Mouse (Mus musculus) MEL (cell line): ENCODE results near the gene Vmn1r103.
"Not testable (repeated sequence)": the region's sequence is repeated elsewhere in the genome, so short reads cannot be mapped to it uniquely, and the experiment has no call there.

Experiments
- CHD2 ChIP-seq: IDR thresholded peaks from 2 replicates; pipeline ENCODE4 v1.6.1; 2011; ENCODE audit warnings: low read length, improper control_type of control experiment
- CTCF ChIP-seq, 3 experiments: IDR thresholded peaks in 2 of 3; conservative IDR thresholded peaks in 1 of 3; 2 replicates each; pipeline ENCODE4 v1.5.1; 2011 to 2012; ENCODE audit warnings: low read length in 3 of 3, low read depth in 2 of 3, mild to moderate bottlenecking in 2 of 3, improper control_type of control experiment in 1 of 3, inconsistent platforms in 1 of 3, mixed read lengths in 1 of 3, moderate library complexity in 1 of 3; ENCODE audit not compliant: control insufficient read depth in 1 of 3, insufficient read depth in 1 of 3, poor library complexity in 1 of 3, severe bottlenecking in 1 of 3
- EP300 ChIP-seq, 2 experiments: IDR thresholded peaks; 2 replicates each; pipeline ENCODE4 v1.6.1; 2011; ENCODE audit warnings: improper control_type of control experiment in 2 of 2, low read length in 2 of 2, low read depth in 1 of 2, mild to moderate bottlenecking in 1 of 2
- GATA1 ChIP-seq: IDR thresholded peaks from 2 replicates; pipeline ENCODE4 v1.6.1; 2011; ENCODE audit warnings: low read depth, low read length, improper control_type of control experiment
- POLR2A ChIP-seq, 2 experiments: IDR thresholded peaks; 2 replicates each; pipeline ENCODE4 v1.6.1; 2011 to 2012; ENCODE audit warnings: low read length in 2 of 2, mild to moderate bottlenecking in 2 of 2, control low read depth in 1 of 2, improper control_type of control experiment in 1 of 2, low read depth in 1 of 2, moderate library complexity in 1 of 2; ENCODE audit not compliant: control insufficient read depth in 1 of 2, insufficient read depth in 1 of 2, poor library complexity in 1 of 2
- POLR2AphosphoS2 ChIP-seq: IDR thresholded peaks from 2 replicates; pipeline ENCODE4 v1.6.1; 2011; ENCODE audit warnings: low read length, improper control_type of control experiment
- TCF12 ChIP-seq: IDR thresholded peaks from 2 replicates; pipeline ENCODE4 v1.6.1; 2014; ENCODE audit warnings: low read depth, mild to moderate bottlenecking, inconsistent platforms, low read length, improper control_type of control experiment, moderate library complexity
- UBTF ChIP-seq: IDR thresholded peaks from 2 replicates; pipeline ENCODE4 v1.6.1; 2012; ENCODE audit warnings: low read depth, mild to moderate bottlenecking, inconsistent platforms, low read length, improper control_type of control experiment, moderate library complexity, borderline replicate concordance; ENCODE audit not compliant: insufficient read depth
- ZC3H11A ChIP-seq: IDR thresholded peaks from 2 replicates; pipeline ENCODE4 v1.6.1; 2012; ENCODE audit warnings: low read depth, mild to moderate bottlenecking, inconsistent platforms, low read length, improper control_type of control experiment
- ZMIZ1 ChIP-seq: IDR thresholded peaks from 2 replicates; pipeline ENCODE4 v1.6.1; 2012; ENCODE audit warnings: low read depth, mild to moderate bottlenecking, inconsistent platforms, low read length, improper control_type of control experiment, moderate library complexity

DNA sequence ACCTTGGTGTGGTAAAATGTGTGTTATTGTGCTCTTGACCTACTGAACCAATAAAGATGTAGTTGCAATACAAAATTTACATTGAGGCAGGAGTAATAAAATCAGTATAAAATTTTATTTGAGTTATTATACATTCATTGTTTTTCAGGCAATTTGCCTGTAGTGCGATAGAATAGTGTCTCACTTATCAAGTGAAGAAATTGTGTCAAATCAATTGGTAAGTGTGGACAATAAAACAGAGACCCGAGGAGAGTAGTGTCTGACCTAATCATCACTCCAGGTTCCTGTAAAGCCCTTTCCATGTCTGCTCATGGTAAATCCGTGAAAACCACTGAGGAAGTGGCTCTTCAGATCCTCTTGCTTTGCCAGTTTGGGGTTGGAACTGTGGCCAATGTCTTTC lies 23.2 kb upstream of the Vmn1r103 start, which contains the start of gene Vmn1r104:
- TF ChIP-seq CTCF (IDR thresholded peaks at IDR 0.05 in 2 of 3, conservative IDR thresholded peaks at IDR 0.05 in 1 of 3; ENCODE audit: control insufficient read depth in 1 of 3, insufficient read depth in 1 of 3, low read depth in 2 of 3, low read length in 3 of 3, poor library complexity in 1 of 3, severe bottlenecking in 1 of 3); POLR2AphosphoS2; ZC3H11A; UBTF; GATA1; POLR2A (IDR thresholded peaks at IDR 0.05; ENCODE audit: control insufficient read depth in 1 of 2, insufficient read depth in 1 of 2, low read depth in 1 of 2, low read length in 2 of 2, poor library complexity in 1 of 2); ZMIZ1; EP300 (IDR thresholded peaks at IDR 0.05; ENCODE audit: low read depth in 1 of 2, low read length in 2 of 2); CHD2; TCF12: not testable (repeated sequence)
